Mouse (Mus musculus): ENCODE data around the gene Kcnn3. TPM values are rescaled to one million over a fixed set of nuclear protein-coding genes. Genes with fewer than 3 reads are reported as not detected.

Gene Kcnn3
- polyA plus RNA-seq (2016; fragmentation: Nextera tagmentation; extraction: Ambion mirVana): 1.2 TPM in 2 replicates

- peak within 1 kb of the TSS; percentile 66 for H3K4me3 ChIP-seq
- peak within 1 kb of the TSS; percentile 75 for H3K27ac ChIP-seq
- peak; percentile 89 for DNase-seq (ENCODE audit: low spot score)
- peaks cover 44% of the 10 kb centered on the region for H3K27me3 ChIP-seq (ENCODE audit: insufficient read depth, poor library complexity, severe bottlenecking)
- H3K4me1 ChIP-seq (replicated peaks): peaks cover 40% of the 10 kb centered on the region
- H3K9me3 ChIP-seq: peaks cover 9% of the 10 kb centered on the region
- WGBS: under 1% methylated on average over 15 of the region's 15 CpGs
- H3K36me3 ChIP-seq: no peaks in the 10 kb centered on the region
Measured at GRCm38 (mm10) chr3:89519894-89520293, at the start of gene Kcnn3. Kcnn3 (plus strand) TSS chr3:89520164.

DNA sequence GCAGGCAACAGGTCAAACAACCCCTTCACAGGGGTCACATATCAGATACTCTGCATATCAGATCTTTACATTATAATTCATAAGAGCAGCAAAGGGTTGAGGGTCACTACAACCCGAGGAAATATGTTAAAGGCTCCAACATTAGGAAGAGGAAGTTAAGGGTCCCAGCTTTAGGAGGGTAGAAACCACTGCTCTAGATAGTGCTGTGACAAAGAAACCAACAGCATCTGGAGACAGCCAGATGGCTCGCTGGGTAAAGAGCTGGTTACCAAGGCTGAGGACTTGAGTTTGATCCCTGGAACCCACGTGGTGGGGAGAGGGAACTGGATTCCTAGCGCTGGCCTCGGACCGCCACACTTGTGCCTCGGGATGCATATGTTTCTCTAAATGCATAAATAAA, 47.7 kb upstream of the Kcnn3 start:
- no peak for DNase-seq (ENCODE audit: low spot score)
- Histone ChIP-seq H3K27ac (no peak overlapping the region), H3K36me3 (peaks cover 28% of the 10 kb centered on the region), H3K9me3 (no peaks in the 10 kb centered on the region), H3K27me3 (ENCODE audit: insufficient read depth, poor library complexity, severe bottlenecking) (no peaks in the 10 kb centered on the region), H3K4me3 (no peak overlapping the region), H3K4me1 (replicated peaks) (no peaks in the 10 kb centered on the region)
- WGBS: 85% methylated on average over 7 of the region's 7 CpGs

DNA sequence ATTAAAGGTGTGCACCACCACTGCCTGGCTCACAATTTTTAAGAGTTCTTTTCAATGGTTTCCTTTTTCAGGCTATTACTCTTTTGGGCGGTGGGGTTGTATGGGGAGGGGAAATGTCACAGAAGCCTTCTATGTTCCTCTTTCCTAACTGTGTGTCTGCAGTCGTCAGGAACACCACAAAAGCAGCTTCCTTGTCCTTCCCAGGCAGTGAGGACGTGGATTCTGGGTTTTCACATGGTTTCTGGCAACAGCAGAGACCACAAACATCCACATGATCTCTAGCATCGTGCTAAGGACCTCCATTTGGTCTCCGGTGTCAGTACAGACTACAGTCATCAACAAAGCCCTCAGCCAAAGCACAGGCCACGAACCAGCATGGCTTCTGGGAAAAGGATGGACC, 46.1 kb upstream of the Kcnn3 start:
- H3K4me3 ChIP-seq: no peak overlapping the region
- no peak overlapping the region for H3K27ac ChIP-seq
- no peaks in the 10 kb centered on the region for H3K4me1 ChIP-seq (replicated peaks)
- no peaks in the 10 kb centered on the region for H3K27me3 ChIP-seq (ENCODE audit: insufficient read depth, poor library complexity, severe bottlenecking)
- no peaks in the 10 kb centered on the region for H3K9me3 ChIP-seq
- peaks cover 12% of the 10 kb centered on the region for H3K36me3 ChIP-seq
- WGBS: 79% methylated on average over 6 of the region's 6 CpGs
- no peak for DNase-seq (ENCODE audit: low spot score)

GRCm38 (mm10) chr3:89479055-89479454, 40.9 kb upstream of the Kcnn3 start:
- Histone ChIP-seq H3K9me3 (no peaks in the 10 kb centered on the region), H3K4me3 (no peak overlapping the region), H3K27ac (no peak overlapping the region), H3K4me1 (replicated peaks) (no peaks in the 10 kb centered on the region), H3K36me3 (no peaks in the 10 kb centered on the region), H3K27me3 (ENCODE audit: insufficient read depth, poor library complexity, severe bottlenecking) (no peaks in the 10 kb centered on the region)
- no peak for DNase-seq (ENCODE audit: low spot score)
- WGBS: 79% methylated on average over 6 of the region's 6 CpGs

GRCm38 (mm10) chr3:89481488-89481887, 38.5 kb upstream of the Kcnn3 start:
- no peak overlapping the region for H3K27ac ChIP-seq
- H3K9me3 ChIP-seq: no peaks in the 10 kb centered on the region
- 40% methylated on average over 2 of the region's 2 CpGs for WGBS
- H3K4me3 ChIP-seq: no peak overlapping the region
- no peaks in the 10 kb centered on the region for H3K36me3 ChIP-seq
- H3K4me1 ChIP-seq (replicated peaks): no peaks in the 10 kb centered on the region; the same call in 1 of the 2 replicates
- peak; percentile 21 for DNase-seq (ENCODE audit: low spot score)
- 0 out of 2 replicates have a peak, but pooled peaks cover 3% of the 10 kb centered on the region for H3K27me3 ChIP-seq (ENCODE audit: insufficient read depth, poor library complexity, severe bottlenecking)

- Histone ChIP-seq H3K4me1 (replicated peaks) (peaks cover 5% of the 10 kb centered on the region; the same call in 1 of the 2 replicates), H3K9me3 (no peaks in the 10 kb centered on the region), H3K27ac (no peak overlapping the region), H3K4me3 (no peak overlapping the region), H3K36me3 (no peaks in the 10 kb centered on the region), H3K27me3 (ENCODE audit: insufficient read depth, poor library complexity, severe bottlenecking) (peaks cover 8% of the 10 kb centered on the region)
- WGBS: 89% methylated on average over 5 of the region's 5 CpGs
- DNase-seq (ENCODE audit: low spot score): no peak
Measured at GRCm38 (mm10) chr3:89482249-89482648, 37.7 kb upstream of the Kcnn3 start.

DNA sequence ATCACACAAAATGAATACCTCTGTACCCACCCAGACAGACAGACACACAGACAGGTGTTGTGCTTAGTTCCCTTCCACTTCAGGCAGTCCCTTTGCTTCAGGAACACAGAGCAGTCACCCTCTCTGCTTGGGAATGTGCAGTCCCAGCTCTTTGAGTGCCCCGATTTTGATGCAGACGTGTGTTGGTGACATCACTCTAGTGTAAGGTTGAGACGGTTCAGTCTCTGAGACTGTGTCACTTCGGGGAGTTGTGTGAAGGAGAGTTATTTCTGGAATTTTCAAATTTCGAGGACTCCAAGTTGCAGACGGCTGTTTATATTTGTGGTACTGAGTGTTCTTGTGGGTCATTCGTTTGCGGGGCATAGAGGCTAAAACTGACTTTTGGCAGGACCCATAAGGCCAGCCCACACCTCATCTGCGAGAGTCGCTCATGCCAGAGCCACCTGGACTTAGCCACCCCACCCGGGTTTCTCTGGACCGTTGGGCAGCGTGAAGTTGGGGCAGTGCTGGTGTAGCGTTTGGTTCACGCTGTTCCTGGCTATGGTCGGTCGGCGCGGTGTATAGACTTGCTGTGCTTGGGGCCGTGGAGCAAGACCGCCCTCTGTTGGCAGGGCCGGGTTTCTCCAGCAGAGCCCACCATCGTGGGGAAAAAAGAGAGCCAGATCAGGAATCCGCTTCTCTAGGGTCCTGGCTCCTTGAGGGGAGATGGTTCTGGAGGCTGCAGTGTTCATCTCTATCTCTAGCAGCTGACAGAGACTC, 35.0 kb upstream of the Kcnn3 start:
- WGBS: 22% methylated on average over 24 of the region's 24 CpGs
- H3K4me1 ChIP-seq (replicated peaks): peaks cover 6% of the 10 kb centered on the region; the same call in 1 of the 2 replicates
- H3K27me3 ChIP-seq (ENCODE audit: insufficient read depth, poor library complexity, severe bottlenecking): peaks cover 12% of the 10 kb centered on the region
- no peaks in the 10 kb centered on the region for H3K36me3 ChIP-seq
- H3K4me3 ChIP-seq: no peak overlapping the region; the same call in 1 of the 2 replicates
- no peak overlapping the region for H3K27ac ChIP-seq
- peak; percentile 80 for DNase-seq (ENCODE audit: low spot score)
- H3K9me3 ChIP-seq: no peaks in the 10 kb centered on the region

- Histone ChIP-seq H3K9me3 (no peaks in the 10 kb centered on the region), H3K36me3 (no peaks in the 10 kb centered on the region), H3K27me3 (ENCODE audit: insufficient read depth, poor library complexity, severe bottlenecking) (peaks cover 12% of the 10 kb centered on the region), H3K4me3 (no peak overlapping the region), H3K4me1 (replicated peaks) (peaks cover 6% of the 10 kb centered on the region; the same call in 1 of the 2 replicates), H3K27ac (no peak overlapping the region)
- WGBS: 88% methylated on average over 8 of the region's 8 CpGs
- no peak for DNase-seq (ENCODE audit: low spot score)
Measured at GRCm38 (mm10) chr3:89486111-89486510, 33.9 kb upstream of the Kcnn3 start.

DNA sequence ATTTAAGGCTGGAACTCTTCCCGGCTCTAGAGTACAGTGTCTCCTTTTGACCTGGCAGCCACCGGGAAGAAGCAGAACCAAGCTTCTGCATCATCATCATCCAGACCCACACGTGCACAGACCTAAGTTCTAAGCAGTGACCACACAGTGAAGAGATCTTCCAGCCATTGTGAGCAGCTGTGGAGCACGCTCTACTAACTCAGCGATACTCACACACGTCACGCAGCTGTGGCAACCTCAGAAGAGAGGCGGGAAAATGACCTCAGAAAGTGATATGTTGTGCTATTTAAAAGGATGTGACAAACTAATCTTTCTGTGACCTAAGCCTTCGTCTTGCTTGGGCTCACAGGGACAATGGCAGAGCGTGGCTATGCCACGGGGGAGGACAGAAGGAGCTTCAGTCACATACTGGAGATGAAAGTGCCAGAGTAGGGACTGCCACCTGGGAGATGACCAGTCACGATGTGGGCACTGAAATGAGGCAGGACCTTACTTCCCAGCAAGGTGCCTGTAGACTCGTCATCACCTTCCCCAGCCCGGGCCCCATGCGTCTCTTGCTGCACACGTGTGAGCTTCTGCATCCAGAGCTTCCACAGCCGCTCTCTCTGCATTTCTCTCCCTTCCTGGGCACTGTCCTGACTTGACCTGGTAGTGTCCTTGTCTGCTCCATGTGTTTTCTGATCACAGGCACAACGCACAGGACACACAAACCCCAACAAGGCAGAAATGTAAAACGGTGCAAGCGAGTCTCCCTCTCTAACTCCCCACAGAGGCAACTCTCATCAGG, 32.9 kb upstream of the Kcnn3 start:
- no peak overlapping the region for H3K4me3 ChIP-seq
- H3K4me1 ChIP-seq (replicated peaks): peaks cover 11% of the 10 kb centered on the region
- peaks cover 12% of the 10 kb centered on the region for H3K27me3 ChIP-seq (ENCODE audit: insufficient read depth, poor library complexity, severe bottlenecking)
- H3K9me3 ChIP-seq: no peaks in the 10 kb centered on the region
- DNase-seq (ENCODE audit: low spot score): no peak
- H3K36me3 ChIP-seq: no peaks in the 10 kb centered on the region
- no peak overlapping the region for H3K27ac ChIP-seq
- 66% methylated on average over 20 of the region's 20 CpGs for WGBS

- Histone ChIP-seq H3K27me3 (ENCODE audit: insufficient read depth, poor library complexity, severe bottlenecking) (peaks cover 9% of the 10 kb centered on the region), H3K27ac (no peak overlapping the region), H3K36me3 (no peaks in the 10 kb centered on the region), H3K9me3 (no peaks in the 10 kb centered on the region), H3K4me3 (no peak overlapping the region), H3K4me1 (replicated peaks) (peaks cover 30% of the 10 kb centered on the region)
- 88% methylated on average over 3 of the region's 3 CpGs for WGBS
- no peak for DNase-seq (ENCODE audit: low spot score)
Measured at GRCm38 (mm10) chr3:89490790-89491189, 29.2 kb upstream of the Kcnn3 start.

DNA sequence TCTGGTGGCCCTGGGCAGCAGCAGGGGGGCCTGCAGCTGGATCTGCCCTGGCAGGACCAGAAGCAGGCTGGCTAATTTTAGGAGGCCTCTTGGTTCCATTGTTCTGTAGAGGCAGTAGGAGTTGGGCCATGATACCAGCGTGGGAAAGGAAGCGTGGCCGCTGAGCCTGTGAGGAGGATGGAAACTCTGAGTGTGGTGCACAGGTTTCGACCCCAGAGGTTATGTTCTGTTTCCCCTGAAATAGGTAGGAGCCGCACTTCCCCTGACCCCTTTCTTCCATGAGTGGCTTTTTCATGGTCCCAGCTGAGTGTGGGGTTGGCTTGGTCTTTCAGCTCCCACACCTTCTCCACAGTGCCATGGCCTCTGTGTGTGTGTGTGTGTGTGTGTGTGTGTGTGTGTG, 28.4 kb upstream of the Kcnn3 start:
- Histone ChIP-seq H3K27me3 (ENCODE audit: insufficient read depth, poor library complexity, severe bottlenecking) (peaks cover 9% of the 10 kb centered on the region), H3K9me3 (no peaks in the 10 kb centered on the region), H3K27ac (peak overlapping the region; percentile 46; the same call in 1 of the 2 replicates), H3K36me3 (no peaks in the 10 kb centered on the region), H3K4me1 (replicated peaks) (peaks cover 30% of the 10 kb centered on the region), H3K4me3 (no peak overlapping the region)
- WGBS: 94% methylated on average over 5 of the region's 5 CpGs
- no peak for DNase-seq (ENCODE audit: low spot score)

- H3K9me3 ChIP-seq: no peaks in the 10 kb centered on the region
- 31% methylated on average over 8 of the region's 8 CpGs for WGBS
- DNase-seq (ENCODE audit: low spot score): peak; percentile 38
- H3K27me3 ChIP-seq (ENCODE audit: insufficient read depth, poor library complexity, severe bottlenecking): no peaks in the 10 kb centered on the region
- H3K27ac ChIP-seq: peak overlapping the region; percentile 72
- no peaks in the 10 kb centered on the region for H3K36me3 ChIP-seq
- peaks cover 23% of the 10 kb centered on the region for H3K4me1 ChIP-seq (replicated peaks)
- no peak overlapping the region for H3K4me3 ChIP-seq
Measured at GRCm38 (mm10) chr3:89492701-89493151, 27.2 kb upstream of the Kcnn3 start.

DNA sequence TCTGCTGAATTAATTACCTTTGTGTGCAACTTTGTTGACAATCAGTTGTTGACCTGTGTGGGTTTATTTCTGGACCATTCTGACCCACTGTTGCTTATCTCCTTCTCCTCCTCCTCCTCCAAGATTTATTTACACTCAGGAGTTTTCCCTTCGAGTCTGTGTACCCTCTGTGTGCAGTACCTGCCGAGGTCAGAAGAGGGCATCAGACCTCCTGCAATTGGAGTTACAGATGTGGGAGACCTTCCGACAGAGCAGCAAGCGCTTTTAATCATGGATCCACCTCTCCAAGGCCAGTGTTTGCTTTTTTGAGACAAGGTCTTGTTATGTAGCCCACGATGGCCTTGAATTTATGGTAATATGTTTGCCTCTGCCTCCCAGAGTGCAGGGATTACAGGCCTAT, 25.3 kb upstream of the Kcnn3 start:
- H3K4me1 ChIP-seq (replicated peaks): peaks cover 25% of the 10 kb centered on the region
- no peaks in the 10 kb centered on the region for H3K36me3 ChIP-seq
- DNase-seq (ENCODE audit: low spot score): no peak
- H3K27ac ChIP-seq: no peak overlapping the region
- 89% methylated on average over 5 of the region's 5 CpGs for WGBS
- no peaks in the 10 kb centered on the region for H3K9me3 ChIP-seq
- no peaks in the 10 kb centered on the region for H3K27me3 ChIP-seq (ENCODE audit: insufficient read depth, poor library complexity, severe bottlenecking)
- no peak overlapping the region for H3K4me3 ChIP-seq
